Comparison of ENCODE assay signal across 12 mouse cellular contexts in genomic region chr1:33754965-33755735, GRCm38 (mm10). TPM values are rescaled to one million over a fixed set of nuclear protein-coding genes. Genes with fewer than 3 reads are reported as not detected.
A peak's percentile ranks its signal among the peaks of the same experiment; 100 is the strongest.
DNase-seq lines count a peak whose midpoint lies in the region; ATAC-seq and TF ChIP-seq lines count a peak whose summit lies in the region.
"Had no signal": no experiment of that assay in that cellular context is flagged by ENCODE, and none has a peak within 500 bp of the region (broad histone marks: within the 10 kb centered on the region; RNA-seq: fewer than 3 reads in every experiment).

No protein-coding gene starts in this region.

- H3K4me3 ChIP-seq in forebrain, postnatal 0 days (ENCODE audit: low read depth, low read length) = no peak overlapping the region
- no peak overlapping the region for H3K4me3 ChIP-seq in forebrain, embryonic 13.5 days
- H3K4me3 ChIP-seq in midbrain, embryonic 11.5 days (ENCODE audit: low read depth, low read length) = no peak overlapping the region
- H3K4me3 ChIP-seq: midbrain, embryonic 15.5 days had no signal

- no peaks in the 10 kb centered on the region for H3K9me3 ChIP-seq in forebrain, postnatal 0 days (ENCODE audit: low read length)
- H3K9me3 ChIP-seq in forebrain, embryonic 13.5 days (replicated peaks) = no peaks in the 10 kb centered on the region
- no peaks in the 10 kb centered on the region for H3K9me3 ChIP-seq in midbrain, embryonic 11.5 days (ENCODE audit: control insufficient read depth, low read length)
- H3K9me3 ChIP-seq: limb, embryonic 12.5 days; midbrain, embryonic 15.5 days had no signal

- peak; percentile 20 for DNase-seq in forebrain, postnatal 0 days
- DNase-seq in 3T3-L1 (ENCODE audit: low read depth, low spot score) = peak; percentile 11
- DNase-seq in gastrocnemius, adult 8-10 months (ENCODE audit: low spot score in 2 of 2) = peak; percentile 4 to 17
- peak; percentile 73 to 81 for DNase-seq in kidney, postnatal 4 days
- DNase-seq in midbrain, embryonic 11.5 days (ENCODE audit: low spot score, missing footprints) = no peak
- no peak for DNase-seq in urinary bladder, postnatal 10 days (ENCODE audit: low spot score)
- no peak for DNase-seq in left cerebral cortex, postnatal 36 days (ENCODE audit: low spot score in 2 of 2)
- DNase-seq: adrenal gland, postnatal 10 days; right cerebral cortex, adult 18-20 months had no signal

- intact Hi-C loops in left cerebral cortex, postnatal 36 days (cut with DNase I) = loop anchor here (5.0 kb wide), 1 partner anchor 57 kb away; the partner anchor contains the start of gene Zfp451

- peaks cover 7% of the 10 kb centered on the region; the same call in 1 of the 2 replicates for H3K4me1 ChIP-seq in forebrain, postnatal 0 days (ENCODE audit: insufficient read depth)
- H3K4me1 ChIP-seq in forebrain, embryonic 13.5 days = peaks cover 30% of the 10 kb centered on the region
- H3K4me1 ChIP-seq in midbrain, embryonic 11.5 days (ENCODE audit: control insufficient read depth, insufficient read depth, low read length) = peaks cover 11% of the 10 kb centered on the region

- 55% methylated on average over 21 of the region's 21 CpGs for WGBS in forebrain, postnatal 0 days
- WGBS in forebrain, embryonic 13.5 days = 74% methylated on average over 21 of the region's 21 CpGs
- 91% methylated on average over 21 of the region's 21 CpGs for WGBS in midbrain, embryonic 11.5 days

- no peaks in the 10 kb centered on the region for H3K27me3 ChIP-seq in forebrain, postnatal 0 days (ENCODE audit: insufficient read depth, low read length)
- H3K27me3 ChIP-seq in forebrain, embryonic 13.5 days = no peaks in the 10 kb centered on the region
- H3K27me3 ChIP-seq in midbrain, embryonic 11.5 days (ENCODE audit: control insufficient read depth, insufficient read depth, low read length) = no peaks in the 10 kb centered on the region; the same call in 1 of the 2 replicates
- H3K27me3 ChIP-seq: limb, embryonic 12.5 days; midbrain, embryonic 15.5 days had no signal

- H3K36me3 ChIP-seq in forebrain, postnatal 0 days (ENCODE audit: insufficient read depth) = peaks cover under 1% of the 10 kb centered on the region; the same call in 1 of the 2 replicates
- H3K36me3 ChIP-seq in forebrain, embryonic 13.5 days (ENCODE audit: poor library complexity, severe bottlenecking) = peaks cover under 1% of the 10 kb centered on the region
- no peaks in the 10 kb centered on the region for H3K36me3 ChIP-seq in midbrain, embryonic 11.5 days (ENCODE audit: control insufficient read depth, insufficient read depth, low read length)
- H3K36me3 ChIP-seq: midbrain, embryonic 15.5 days had no signal

- H3K4me2 ChIP-seq in forebrain, postnatal 0 days (ENCODE audit: low read depth) = no peak overlapping the region
- no peak overlapping the region for H3K4me2 ChIP-seq in forebrain, embryonic 13.5 days
- no peak overlapping the region for H3K4me2 ChIP-seq in midbrain, embryonic 11.5 days
- H3K4me2 ChIP-seq: midbrain, embryonic 15.5 days had no signal

- no peak for ATAC-seq in forebrain, postnatal 0 days
- ATAC-seq in forebrain, embryonic 13.5 days = no peak
- ATAC-seq in midbrain, embryonic 11.5 days (ENCODE audit: low FRiP score) = no peak
- ATAC-seq: midbrain, embryonic 15.5 days had no signal

- TF ChIP-seq CTCF in forebrain, postnatal 0 days (IDR thresholded peaks at IDR 0.05; ENCODE audit: low read depth) = no peak

- no peak overlapping the region for H3K27ac ChIP-seq in forebrain, postnatal 0 days (ENCODE audit: low read depth, low read length)
- H3K27ac ChIP-seq in forebrain, embryonic 13.5 days = no peak overlapping the region
- no peak overlapping the region for H3K27ac ChIP-seq in midbrain, embryonic 11.5 days (ENCODE audit: low read depth, low read length)
- H3K27ac ChIP-seq: limb, embryonic 12.5 days; midbrain, embryonic 15.5 days had no signal

- H3K9ac ChIP-seq in forebrain, postnatal 0 days = no peak overlapping the region
- no peak overlapping the region for H3K9ac ChIP-seq in forebrain, embryonic 13.5 days
- H3K9ac ChIP-seq in midbrain, embryonic 11.5 days (ENCODE audit: low read length) = no peak overlapping the region
- H3K9ac ChIP-seq: limb, embryonic 12.5 days; midbrain, embryonic 15.5 days had no signal

RNA-seq across cellular contexts. Expression of gene Bag2, which starts 2.4 kb away (rescaled TPM):
- total RNA-seq in forebrain, postnatal 0 days (2014; rRNA removed) = 26.5 and 33.1 TPM in 2 replicates
- 27.6 and 29.0 TPM in 2 replicates for polyA plus RNA-seq in forebrain, postnatal 0 days (2015; fragmentation: Nextera tagmentation; extraction: Ambion mirVana)
- 25.0 and 25.4 TPM in 2 replicates for polyA plus RNA-seq in forebrain, embryonic 13.5 days (2015; fragmentation: Nextera tagmentation; extraction: Ambion mirVana)
- total RNA-seq in gastrocnemius, adult 8-10 months (2022) = 10 to 100 TPM; 15.6 to 16.9 (median 16.1) TPM
- polyA plus RNA-seq in midbrain, embryonic 11.5 days (2014; fragmentation: Nextera tagmentation; extraction: Ambion mirVana) = 29.1 and 29.6 TPM in 2 replicates
- total RNA-seq in left cerebral cortex, postnatal 36 days (2021) = 10 to 100 TPM; 11.7 to 12.2 TPM

RNA-seq across cellular contexts. Expression of gene Rab23, which starts 35.5 kb away (rescaled TPM):
- 9.0 and 13.8 TPM in 2 replicates for total RNA-seq in forebrain, postnatal 0 days (2014; rRNA removed)
- 21.1 and 25.4 TPM in 2 replicates for polyA plus RNA-seq in forebrain, postnatal 0 days (2015; fragmentation: Nextera tagmentation; extraction: Ambion mirVana)
- polyA plus RNA-seq in forebrain, embryonic 13.5 days (2015; fragmentation: Nextera tagmentation; extraction: Ambion mirVana) = 28.4 and 31.9 TPM in 2 replicates
- 1 to 10 TPM; 2.6 to 6.9 (median 3.8) TPM for total RNA-seq in gastrocnemius, adult 8-10 months (2022)
- 28.2 and 28.6 TPM in 2 replicates for polyA plus RNA-seq in midbrain, embryonic 11.5 days (2014; fragmentation: Nextera tagmentation; extraction: Ambion mirVana)
- 10 to 100 TPM; 27.4 to 32.1 TPM for total RNA-seq in left cerebral cortex, postnatal 36 days (2021)

RNA-seq across cellular contexts. Expression of gene Zfp451, which starts 59.2 kb away (rescaled TPM):
- total RNA-seq in forebrain, postnatal 0 days (2014; rRNA removed) = 57.2 and 67.2 TPM in 2 replicates
- polyA plus RNA-seq in forebrain, postnatal 0 days (2015; fragmentation: Nextera tagmentation; extraction: Ambion mirVana) = 20.7 and 29.1 TPM in 2 replicates
- polyA plus RNA-seq in forebrain, embryonic 13.5 days (2015; fragmentation: Nextera tagmentation; extraction: Ambion mirVana) = 37.2 and 43.4 TPM in 2 replicates
- 10 to 100 TPM in 2 of 4 experiments, 1 to 10 TPM in 2; 6.6 to 11.1 (median 9.6) TPM for total RNA-seq in gastrocnemius, adult 8-10 months (2022)
- polyA plus RNA-seq in midbrain, embryonic 11.5 days (2014; fragmentation: Nextera tagmentation; extraction: Ambion mirVana) = 43.5 and 52.1 TPM in 2 replicates
- total RNA-seq in left cerebral cortex, postnatal 36 days (2021) = 10 to 100 TPM; 51.2 to 62.0 TPM

Comparison
In these comparisons a context has a peak if more than half of its experiments do, and no peak if none do; other contexts are left out.
1. DNase-seq: peak in forebrain, postnatal 0 days (single experiment), 3T3-L1 (single experiment), gastrocnemius, adult 8-10 months (2 of 2) and kidney, postnatal 4 days (2 of 2); none in midbrain, embryonic 11.5 days (single experiment), urinary bladder, postnatal 10 days (single experiment) and left cerebral cortex, postnatal 36 days (0 of 2).